Mouse (Mus musculus) hindbrain, embryonic 11.5 days (tissue): Measurements from ENCODE around the gene Dyrk1a. TPM values are rescaled to one million over a fixed set of nuclear protein-coding genes. Genes with fewer than 3 reads are reported as not detected.
A peak's percentile ranks its signal among the peaks of the same experiment; 100 is the strongest.

Experiments used
- ATAC-seq: fragments of 200-750 bp; cut with Nextera tagmentation; 2 replicates; pipeline ENCODE4 v1.8.0; 2017; ENCODE audit warnings: mild to moderate bottlenecking, moderate TSS enrichment, moderate library complexity; ENCODE audit not compliant: low FRiP score
- DNase-seq: peaks from one replicate; pipeline ENCODE4 v3.0.0-alpha.2; 2015; ENCODE audit warnings: low spot score
- H3K27ac ChIP-seq: fragments of 300-500 bp; sonication (generic); 2 replicates; pipeline ENCODE4 v1.5.1; 2014; ENCODE audit warnings: mild to moderate bottlenecking, low read depth, low read length
- H3K27me3 ChIP-seq: fragments of 300-500 bp; sonication (generic); 2 replicates; pipeline ENCODE4 v1.6.1; 2014; ENCODE audit warnings: mild to moderate bottlenecking, low read length, moderate library complexity, mixed read lengths; ENCODE audit not compliant: control insufficient read depth, insufficient read depth
- H3K36me3 ChIP-seq: fragments of 300-500 bp; sonication (generic); 2 replicates; pipeline ENCODE4 v1.6.1; 2014; ENCODE audit warnings: mild to moderate bottlenecking, low read length, moderate library complexity, mixed read lengths; ENCODE audit not compliant: control insufficient read depth, insufficient read depth
- H3K4me1 ChIP-seq: fragments of 300-500 bp; sonication (generic); replicated peaks from 2 replicates; pipeline ENCODE4 v1.6.1; 2014; ENCODE audit warnings: low read length, mixed read lengths; ENCODE audit not compliant: control insufficient read depth, insufficient read depth
- H3K4me2 ChIP-seq: fragments of 300-500 bp; sonication (generic); replicated peaks from 2 replicates; pipeline ENCODE4 v1.6.1; 2014; ENCODE audit warnings: mild to moderate bottlenecking, low read depth, low read length
- H3K4me3 ChIP-seq: fragments of 300-500 bp; sonication (generic); 2 replicates; pipeline ENCODE4 v1.5.1; 2014; ENCODE audit warnings: low read depth, low read length
- H3K9ac ChIP-seq: fragments of 300-500 bp; sonication (generic); 2 replicates; pipeline ENCODE4 v1.6.1; 2014; ENCODE audit warnings: low read depth, low read length
- H3K9me3 ChIP-seq: fragments of 300-500 bp; sonication (generic); 2 replicates; pipeline ENCODE4 v1.6.1; 2016; ENCODE audit warnings: low read length; ENCODE audit not compliant: control insufficient read depth
- WGBS: fragments of 180-500 bp; shearing (Covaris S2); extraction: QIAGEN DNeasy Blood & Tissue Kit; methylation state at CpG from one replicate; pipeline ENCODE4 v1.1.7; 2014; 5-methylcytosine and 5-hydroxymethylcytosine counted together
- polyA plus RNA-seq: library from polyadenylated mRNA; unstranded; fragments of >200 nt; fragmentation: Nextera tagmentation; extraction: Ambion mirVana; gene quantifications from 2 replicates; pipeline ENCODE4 v1.2.1, GENCODE M21; 2014

Dyrk1a gene
- polyA plus RNA-seq, 1 experiment from 2014 or later = 17.5 TPM

DNA sequence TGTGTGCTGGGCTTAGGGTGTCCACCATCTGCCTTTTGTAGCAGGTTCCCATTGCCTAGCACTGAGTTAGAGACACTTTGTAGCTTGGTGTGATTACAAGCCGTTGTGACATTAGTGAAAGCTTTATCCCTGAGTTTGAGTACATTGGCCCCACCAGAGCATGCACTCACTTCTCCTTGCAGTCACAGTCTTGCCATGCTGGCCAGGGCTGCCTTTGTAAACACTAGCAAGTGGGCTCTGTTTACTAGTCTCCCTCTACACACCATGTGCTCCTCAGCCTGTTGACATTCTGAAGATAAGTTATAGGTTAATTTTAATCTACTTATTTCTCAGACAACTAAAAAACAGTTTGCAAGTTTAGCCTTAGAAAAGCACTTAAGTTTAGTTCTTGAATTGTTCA, 37.7 kb downstream of the Dyrk1a start:
- Histone ChIP-seq H3K4me1 (no peaks in the 10 kb centered on the region; the same call in 1 of the 2 replicates), H3K4me2 (no peak overlapping the region), H3K4me3 (no peak overlapping the region), H3K9ac (no peak overlapping the region), H3K27ac (no peak overlapping the region), H3K36me3 (no peaks in the 10 kb centered on the region), H3K27me3 (no peaks in the 10 kb centered on the region), H3K9me3 (no peaks in the 10 kb centered on the region)
- DNase-seq (no peak), ATAC-seq (no peak)
- WGBS = 88% methylated on average over 1 of the region's 1 CpGs

DNA sequence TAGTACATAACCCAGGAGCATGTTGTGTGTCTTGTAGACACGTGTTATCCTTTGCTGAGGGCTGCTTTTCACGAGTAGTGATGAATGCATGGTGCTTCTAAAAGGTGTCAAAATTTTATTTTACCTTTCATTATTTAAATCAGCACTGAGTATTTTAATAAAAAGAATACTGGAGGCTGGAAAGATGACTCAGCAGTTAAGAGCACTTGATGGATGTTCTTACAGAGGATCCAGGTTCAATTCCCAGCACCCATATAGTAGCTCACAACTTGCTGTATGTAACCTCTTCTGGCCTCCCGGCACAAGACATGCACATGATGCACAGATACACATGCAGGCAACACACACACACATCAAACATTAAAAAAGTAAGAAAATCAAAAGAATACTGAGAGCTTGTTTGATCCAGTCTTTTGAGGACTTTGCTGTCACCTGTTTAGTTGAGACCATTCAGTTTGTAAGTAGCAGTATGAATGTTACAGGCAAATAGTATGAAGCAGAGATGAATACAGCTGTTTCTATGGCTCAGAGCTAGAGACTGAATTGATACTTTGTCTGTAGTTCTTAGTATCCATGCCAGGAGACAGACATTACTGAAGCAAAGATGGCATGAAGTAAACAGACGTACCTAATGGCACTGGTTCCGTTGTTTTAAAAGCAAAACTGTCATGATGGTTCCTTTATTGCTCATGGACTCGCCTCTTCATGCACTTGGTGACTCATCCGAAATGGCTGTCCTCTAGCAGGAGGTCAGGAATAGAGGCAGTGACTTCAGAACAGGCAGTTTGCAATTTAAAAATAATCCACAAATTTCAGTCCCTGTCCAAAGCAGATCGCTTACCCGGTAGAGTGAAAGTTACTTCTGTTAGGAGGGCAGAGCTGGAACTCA, 39.1 kb downstream of the Dyrk1a start:
- no peak for ATAC-seq
- Histone ChIP-seq H3K9ac (no peak overlapping the region), H3K9me3 (no peaks in the 10 kb centered on the region), H3K36me3 (no peaks in the 10 kb centered on the region), H3K27ac (no peak overlapping the region), H3K27me3 (no peaks in the 10 kb centered on the region), H3K4me3 (no peak overlapping the region), H3K4me1 (no peaks in the 10 kb centered on the region), H3K4me2 (no peak overlapping the region)
- DNase-seq = no peak
- WGBS = 92% methylated on average over 9 of the region's 9 CpGs

GRCm38 (mm10) chr16:94612573-94612972, 42.8 kb downstream of the Dyrk1a start:
- Histone ChIP-seq H3K4me3 (no peak overlapping the region), H3K4me2 (no peak overlapping the region), H3K36me3 (no peaks in the 10 kb centered on the region), H3K9me3 (no peaks in the 10 kb centered on the region), H3K9ac (no peak overlapping the region), H3K27me3 (no peaks in the 10 kb centered on the region), H3K4me1 (no peaks in the 10 kb centered on the region), H3K27ac (no peak overlapping the region)
- 89% methylated on average over 8 of the region's 8 CpGs for WGBS
- no peak for ATAC-seq
- DNase-seq = no peak

- no peak for DNase-seq
- Histone ChIP-seq H3K9ac (no peak overlapping the region), H3K36me3 (no peaks in the 10 kb centered on the region), H3K4me2 (no peak overlapping the region), H3K9me3 (no peaks in the 10 kb centered on the region), H3K4me3 (no peak overlapping the region), H3K27me3 (no peaks in the 10 kb centered on the region), H3K4me1 (no peaks in the 10 kb centered on the region; the same call in 1 of the 2 replicates), H3K27ac (no peak overlapping the region)
- 94% methylated on average over 6 of the region's 6 CpGs for WGBS
- ATAC-seq = no peak
Measured at GRCm38 (mm10) chr16:94617255-94617654, 47.4 kb downstream of the Dyrk1a start.

- WGBS = 56% methylated on average over 10 of the region's 10 CpGs
- H3K36me3 ChIP-seq = no peaks in the 10 kb centered on the region
- no peak overlapping the region for H3K4me3 ChIP-seq
- H3K27ac ChIP-seq = no peak overlapping the region
- ATAC-seq (no peak), DNase-seq (peak; percentile 66)
- H3K27me3 ChIP-seq = no peaks in the 10 kb centered on the region
- H3K4me2 ChIP-seq = no peak overlapping the region
- no peaks in the 10 kb centered on the region; the same call in 1 of the 2 replicates for H3K4me1 ChIP-seq
- H3K9ac ChIP-seq = no peak overlapping the region
- no peaks in the 10 kb centered on the region for H3K9me3 ChIP-seq
Measured at GRCm38 (mm10) chr16:94618543-94618942, 48.7 kb downstream of the Dyrk1a start.

DNA sequence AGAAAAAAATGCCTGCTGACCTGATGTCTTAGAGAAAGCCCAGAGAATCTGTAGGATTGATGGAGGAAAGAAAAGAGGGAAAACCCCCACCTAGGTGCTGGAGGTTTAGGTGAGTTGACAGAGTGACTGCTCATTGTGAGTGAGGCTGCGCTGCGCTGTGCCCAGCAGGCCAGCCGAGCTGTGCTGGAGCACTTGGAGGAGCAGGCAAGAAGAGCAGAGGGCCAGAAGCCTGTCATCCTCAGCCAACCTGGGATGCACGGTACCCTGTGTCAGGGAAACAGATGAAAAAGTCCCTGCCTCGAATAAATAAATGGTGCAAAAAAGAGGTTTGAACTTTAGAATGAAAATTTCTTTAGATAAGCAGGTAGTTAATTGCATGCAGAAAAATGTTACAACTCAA, 49.5 kb downstream of the Dyrk1a start:
- 92% methylated on average over 5 of the region's 5 CpGs for WGBS
- H3K27me3 ChIP-seq = no peaks in the 10 kb centered on the region
- no peak overlapping the region for H3K4me2 ChIP-seq
- DNase-seq = no peak
- ATAC-seq = no peak
- no peaks in the 10 kb centered on the region; the same call in 1 of the 2 replicates for H3K4me1 ChIP-seq
- no peak overlapping the region for H3K4me3 ChIP-seq
- H3K9me3 ChIP-seq = no peaks in the 10 kb centered on the region
- no peak overlapping the region for H3K27ac ChIP-seq
- H3K9ac ChIP-seq = no peak overlapping the region
- H3K36me3 ChIP-seq = no peaks in the 10 kb centered on the region

GRCm38 (mm10) chr16:94624871-94625270, 55.1 kb downstream of the Dyrk1a start:
- DNase-seq (no peak), ATAC-seq (no peak)
- H3K36me3 ChIP-seq = no peaks in the 10 kb centered on the region
- 86% methylated on average over 4 of the region's 4 CpGs for WGBS
- H3K4me2 ChIP-seq = no peak overlapping the region
- no peaks in the 10 kb centered on the region for H3K27me3 ChIP-seq
- H3K27ac ChIP-seq = no peak overlapping the region
- H3K9ac ChIP-seq = no peak overlapping the region
- H3K4me1 ChIP-seq = 0 out of 2 replicates have a peak, but pooled peaks cover 3% of the 10 kb centered on the region
- H3K9me3 ChIP-seq = no peaks in the 10 kb centered on the region
- no peak overlapping the region for H3K4me3 ChIP-seq

GRCm38 (mm10) chr16:94625639-94626038, 55.8 kb downstream of the Dyrk1a start:
- Histone ChIP-seq H3K4me1 (0 out of 2 replicates have a peak, but pooled peaks cover 3% of the 10 kb centered on the region), H3K9me3 (no peaks in the 10 kb centered on the region), H3K36me3 (no peaks in the 10 kb centered on the region), H3K4me3 (no peak overlapping the region), H3K4me2 (no peak overlapping the region), H3K9ac (no peak overlapping the region), H3K27me3 (no peaks in the 10 kb centered on the region), H3K27ac (no peak overlapping the region)
- DNase-seq (no peak), ATAC-seq (no peak)
- WGBS = 92% methylated on average over 7 of the region's 7 CpGs

DNA sequence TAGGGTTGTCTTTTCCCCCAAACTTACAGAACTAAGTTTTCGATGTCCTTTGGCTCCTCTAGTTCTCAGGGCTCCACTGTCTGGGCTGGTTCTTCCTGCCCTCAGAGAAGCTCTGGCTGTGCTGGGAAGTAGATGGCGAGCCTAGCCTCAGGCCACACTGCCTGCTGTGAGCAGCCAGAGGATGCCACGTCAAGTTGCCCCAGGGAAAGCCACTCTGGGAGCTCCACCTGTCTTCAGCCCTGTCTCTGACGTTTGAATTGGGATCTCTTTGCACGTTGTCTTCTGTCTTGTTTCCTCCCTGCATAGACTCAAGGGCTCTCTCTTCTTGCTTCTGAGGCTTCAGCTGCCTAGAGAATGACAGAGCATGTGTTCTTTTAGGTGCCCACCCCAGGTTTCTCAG, 57.9 kb downstream of the Dyrk1a start:
- H3K4me2 ChIP-seq = no peak overlapping the region
- H3K4me1 ChIP-seq = peaks cover 5% of the 10 kb centered on the region; the same call in 1 of the 2 replicates
- no peak overlapping the region for H3K4me3 ChIP-seq
- DNase-seq (no peak), ATAC-seq (no peak)
- no peak overlapping the region for H3K27ac ChIP-seq
- H3K9ac ChIP-seq = no peak overlapping the region
- no peaks in the 10 kb centered on the region for H3K9me3 ChIP-seq
- no peaks in the 10 kb centered on the region for H3K27me3 ChIP-seq
- 53% methylated on average over 5 of the region's 5 CpGs for WGBS
- H3K36me3 ChIP-seq = no peaks in the 10 kb centered on the region
